9 mouse cellular contexts compared by ENCODE assay signal in the genomic region with DNA sequence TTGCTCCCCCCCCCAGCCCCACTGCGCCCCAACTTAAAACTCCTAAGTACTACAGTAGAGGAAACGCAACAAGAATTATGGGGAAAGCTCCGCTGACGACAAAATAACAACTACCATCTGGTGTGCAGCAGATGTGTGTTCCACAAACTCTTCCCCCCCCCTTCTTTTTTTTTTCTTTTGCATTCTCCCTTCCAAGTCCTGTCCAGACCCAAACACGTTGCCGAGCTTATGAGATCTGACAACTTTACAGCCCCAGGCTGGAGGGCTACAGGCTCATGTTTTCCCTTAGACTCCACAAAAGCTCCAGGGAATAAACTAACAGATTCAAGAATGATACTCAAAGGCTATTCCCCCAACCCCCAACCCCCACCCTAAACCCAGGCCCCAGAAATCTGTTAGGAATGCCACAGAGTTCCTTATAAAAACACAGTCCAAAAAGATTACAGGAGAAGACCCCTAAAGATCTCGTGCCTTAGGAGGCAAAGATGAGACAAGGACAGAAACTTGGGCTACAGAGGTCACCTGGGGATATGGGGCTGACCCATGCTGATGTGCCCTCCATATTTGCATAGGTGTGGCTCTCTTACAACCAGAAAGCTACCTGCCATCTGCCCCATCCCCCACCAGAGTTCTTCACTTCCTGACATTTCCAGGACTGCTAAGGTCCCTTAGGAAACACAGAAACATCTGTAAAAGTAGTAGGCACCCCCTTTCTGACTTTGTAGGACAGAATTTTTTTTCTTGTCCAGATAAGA.
A peak's percentile ranks its signal among the peaks of the same experiment; 100 is the strongest.
DNase-seq lines count a peak whose midpoint lies in the region; ATAC-seq and TF ChIP-seq lines count a peak whose summit lies in the region.
"Had no signal": no experiment of that assay in that cellular context is flagged by ENCODE, and none has a peak within 500 bp of the region (broad histone marks: within the 10 kb centered on the region; RNA-seq: fewer than 3 reads in every experiment).

No protein-coding gene starts in this region.

- TF ChIP-seq EP300 in CH12.LX (IDR thresholded peaks at IDR 0.05; ENCODE audit: low read length) = peak; percentile 52

- no peaks in the 10 kb centered on the region for H3K27me3 ChIP-seq in CH12.LX (replicated peaks)
- no peaks in the 10 kb centered on the region for H3K27me3 ChIP-seq in forebrain, embryonic 14.5 days (replicated peaks; ENCODE audit: control insufficient read depth, insufficient read depth, low read length)
- H3K27me3 ChIP-seq: liver, embryonic 13.5 days had no signal

- H3K79me2 ChIP-seq in CH12.LX (replicated peaks; ENCODE audit: control insufficient read depth, extremely low read depth, insufficient read depth, poor library complexity, severe bottlenecking) = no peaks in the 10 kb centered on the region

- peak; percentile 82 for ATAC-seq in forebrain, embryonic 14.5 days
- peak; percentile 37; the same call in 1 of the 2 replicates for ATAC-seq in megakaryocyte, adult 5-6 weeks (ENCODE audit: poor library complexity, severe bottlenecking)

- no peak; the same call in 1 of the 2 replicates for TF ChIP-seq RAD21 in CH12.LX (IDR thresholded peaks at IDR 0.05; ENCODE audit: low read depth, low read length)

- TF ChIP-seq CTCF in CH12.LX (conservative IDR thresholded peaks at IDR 0.05 in 1 of 2, IDR thresholded peaks at IDR 0.05 in 1 of 2; ENCODE audit: low read depth in 2 of 2, low read length in 2 of 2) = no peak

- no peaks in the 10 kb centered on the region for H3K36me3 ChIP-seq in CH12.LX (replicated peaks in 1 of 2; ENCODE audit: control insufficient read depth in 1 of 2, insufficient read depth in 1 of 2, low read length in 1 of 2)
- no peaks in the 10 kb centered on the region for H3K36me3 ChIP-seq in forebrain, embryonic 14.5 days (ENCODE audit: control insufficient read depth, insufficient read depth, low read length)
- H3K36me3 ChIP-seq: liver, embryonic 13.5 days had no signal

- 35% methylated on average over 6 of the region's 7 CpGs for WGBS in forebrain, embryonic 14.5 days

- no peaks in the 10 kb centered on the region for H3K9me3 ChIP-seq in CH12.LX (replicated peaks; ENCODE audit: low read length)
- H3K9me3 ChIP-seq in forebrain, embryonic 14.5 days (replicated peaks; ENCODE audit: control insufficient read depth, low read length) = no peaks in the 10 kb centered on the region
- H3K9me3 ChIP-seq: liver, embryonic 13.5 days had no signal

- peak overlapping the region; percentile 98 for H3K4me2 ChIP-seq in CH12.LX (ENCODE audit: insufficient read depth, low read depth, poor library complexity, severe bottlenecking)
- no peak overlapping the region for H3K4me2 ChIP-seq in forebrain, embryonic 14.5 days (ENCODE audit: low read length)
- H3K4me2 ChIP-seq: liver, embryonic 13.5 days had no signal

- peak; percentile 16 for DNase-seq in gastrocnemius, postnatal 25 days
- no peak for DNase-seq in gastrocnemius, postnatal 36 days
- DNase-seq in CH12.LX (ENCODE audit: extremely low read depth) = peak; percentile 27
- DNase-seq in forebrain, embryonic 14.5 days (ENCODE audit: low spot score) = peak; percentile 82
- DNase-seq in thymus, postnatal 25 days = no peak
- DNase-seq in thymus, postnatal 4 days = no peak
- no peak for DNase-seq in left cerebral cortex, postnatal 36 days (ENCODE audit: low spot score in 2 of 2)
- DNase-seq: liver, embryonic 13.5 days had no signal

- peak overlapping the region; percentile 2; the same call in 1 of the 2 replicates for H3K27ac ChIP-seq in CH12.LX (ENCODE audit: insufficient read depth, low read depth)
- H3K27ac ChIP-seq in forebrain, embryonic 14.5 days (ENCODE audit: low read depth, low read length) = no peak overlapping the region
- H3K27ac ChIP-seq: liver, embryonic 13.5 days had no signal

- in situ Hi-C loops in CH12.LX (cut with MboI; ENCODE audit: low pct_ligation_motif_present, low pct_unique_long_range_greater_than_20kb, low sequenced_read_pairs) = no loop called here

- TF ChIP-seq POLR2A in CH12.LX (IDR thresholded peaks at IDR 0.05; ENCODE audit: low read depth, low read length) = no peak

- dilution Hi-C loops in CH12.LX (cut with MboI; ENCODE audit: extremely low pct_ligation_motif_present, extremely low pct_unique_long_range_greater_than_20kb, low sequenced_read_pairs) = no loop called here

- peak overlapping the region; percentile 9 for H3K9ac ChIP-seq in CH12.LX (ENCODE audit: insufficient read depth, low read depth)
- no peak overlapping the region for H3K9ac ChIP-seq in forebrain, embryonic 14.5 days (ENCODE audit: low read length)
- H3K9ac ChIP-seq: liver, embryonic 13.5 days had no signal

- intact Hi-C loops in gastrocnemius, postnatal 36 days (cut with DNase I) = no loop called here
- intact Hi-C loops in left cerebral cortex, postnatal 36 days (cut with DNase I) = no loop called here

- H3K4me3 ChIP-seq in CH12.LX (replicated peaks in 1 of 3; ENCODE audit: low read depth in 2 of 3, low read length in 2 of 3, poor library complexity in 1 of 3) = no peak overlapping the region
- no peak overlapping the region for H3K4me3 ChIP-seq in forebrain, embryonic 14.5 days (ENCODE audit: low read depth, low read length)
- H3K4me3 ChIP-seq: liver, embryonic 13.5 days had no signal

- peaks cover 2 to 24% of the 10 kb centered on the region in 2 experiments; a peak in 3 of 4 replicates for H3K4me1 ChIP-seq in CH12.LX (ENCODE audit: control insufficient read depth in 1 of 2, insufficient read depth in 2 of 2)
- peaks cover 13% of the 10 kb centered on the region for H3K4me1 ChIP-seq in forebrain, embryonic 14.5 days (ENCODE audit: control insufficient read depth, insufficient read depth, low read length)
- H3K4me1 ChIP-seq: liver, embryonic 13.5 days had no signal

TF ChIP-seq in CH12.LX, 34 proteins besides CTCF, POLR2A, EP300 and RAD21:
- TF ChIP-seq MYC (IDR thresholded peaks at IDR 0.05; ENCODE audit: low read depth, low read length) (no peak), TCF12 (IDR thresholded peaks at IDR 0.05; ENCODE audit: low read depth, low read length) (peak; percentile 60; the same call in 1 of the 2 replicates), UBTF (IDR thresholded peaks at IDR 0.05; ENCODE audit: low read depth, low read length) (no peak), ZKSCAN1 (IDR thresholded peaks at IDR 0.05; ENCODE audit: borderline replicate concordance, low read depth, low read length) (no peak), ETS1 (conservative IDR thresholded peaks at IDR 0.05; ENCODE audit: low read depth, low read length) (peak; percentile 64), USF2 (conservative IDR thresholded peaks at IDR 0.05; ENCODE audit: low read depth, low read length) (no peak), ZC3H11A (IDR thresholded peaks at IDR 0.05; ENCODE audit: low read depth, low read length) (no peak), RCOR1 (conservative IDR thresholded peaks at IDR 0.05; ENCODE audit: low read depth, low read length) (0 out of 2 replicates have a peak, but pooled peaks have one; percentile 46), USF1 (IDR thresholded peaks at IDR 0.05; ENCODE audit: low read depth, low read length) (no peak), CHD2 (IDR thresholded peaks at IDR 0.05; ENCODE audit: low read length) (peak; percentile 86), CHD1 (IDR thresholded peaks at IDR 0.05; ENCODE audit: low read depth, low read length) (no peak), JUN (IDR thresholded peaks at IDR 0.05; ENCODE audit: insufficient read depth, low read depth, low read length) (no peak), HCFC1 (IDR thresholded peaks at IDR 0.05; ENCODE audit: low read depth, low read length) (no peak; the same call in 1 of the 2 replicates), MEF2A (IDR thresholded peaks at IDR 0.05; ENCODE audit: borderline replicate concordance, low read depth, low read length) (peak; percentile 38; the same call in 1 of the 2 replicates), MAZ (IDR thresholded peaks at IDR 0.05; ENCODE audit: low read depth, low read length) (no peak), JUND (conservative IDR thresholded peaks at IDR 0.05; ENCODE audit: low read depth, low read length) (0 out of 2 replicates have a peak, but pooled peaks have one; percentile 29), BHLHE40 (IDR thresholded peaks at IDR 0.05; ENCODE audit: low read depth, low read length) (peak; percentile 77), SMC3 (IDR thresholded peaks at IDR 0.05; ENCODE audit: low read depth, low read length) (peak; percentile 17; the same call in 1 of the 2 replicates), NRF1 (IDR thresholded peaks at IDR 0.05; ENCODE audit: low read depth, low read length) (no peak), MAFK (IDR thresholded peaks at IDR 0.05; ENCODE audit: insufficient replicate concordance, low read length) (no peak), SIN3A (IDR thresholded peaks at IDR 0.05; ENCODE audit: low read length) (no peak), MAX (IDR thresholded peaks at IDR 0.05; ENCODE audit: low read length) (0 out of 2 replicates have a peak, but pooled peaks have one; percentile 6), IRF4 (IDR thresholded peaks at IDR 0.05; ENCODE audit: low read depth, low read length) (peak; percentile 53), ELF1 (IDR thresholded peaks at IDR 0.05; ENCODE audit: low read depth, low read length) (peak; percentile 60), KAT2A (IDR thresholded peaks at IDR 0.05; ENCODE audit: insufficient replicate concordance, low read length) (no peak), ZNF384 (IDR thresholded peaks at IDR 0.05; ENCODE audit: low read depth, low read length) (peak; percentile 75), GABPA (IDR thresholded peaks at IDR 0.05; ENCODE audit: insufficient replicate concordance, low read depth, low read length) (no peak), E2F4 (IDR thresholded peaks at IDR 0.05; ENCODE audit: insufficient replicate concordance, low read depth, low read length) (no peak), MXI1 (IDR thresholded peaks at IDR 0.05; ENCODE audit: low read depth, low read length) (no peak), PAX5 (IDR thresholded peaks at IDR 0.05; ENCODE audit: low read length) (no peak), NELFE (IDR thresholded peaks at IDR 0.05; ENCODE audit: low read depth, low read length) (no peak), POLR2AphosphoS2 (IDR thresholded peaks at IDR 0.05; ENCODE audit: low read depth, low read length) (no peak), TBP (conservative IDR thresholded peaks at IDR 0.05; ENCODE audit: low read depth, low read length) (no peak), ZMIZ1 (IDR thresholded peaks at IDR 0.05; ENCODE audit: low read depth, low read length) (no peak)

Comparison
In these comparisons a context has a peak if more than half of its experiments do, and no peak if none do; other contexts are left out.
1. DNase-seq: peak in gastrocnemius, postnatal 25 days (single experiment), CH12.LX (single experiment) and forebrain, embryonic 14.5 days (single experiment); none in gastrocnemius, postnatal 36 days (0 of 2), thymus, postnatal 25 days (single experiment), thymus, postnatal 4 days (single experiment) and left cerebral cortex, postnatal 36 days (0 of 2).